Mouse (Mus musculus) olfactory bulb, adult 2 months (tissue): ENCODE results near the gene Sart3.

ENCODE experiments used
- CTCF ChIP-seq: fragments of 200-500 bp; IDR thresholded peaks from 2 replicates; pipeline ENCODE4 v1.5.1; 2012; ENCODE audit warnings: low read depth, mild to moderate bottlenecking, low read length, moderate library complexity; ENCODE audit not compliant: insufficient read depth
- POLR2A ChIP-seq: fragments of 200-500 bp; IDR thresholded peaks from 2 replicates; pipeline ENCODE4 v1.6.1; 2012; ENCODE audit warnings: mild to moderate bottlenecking, low read depth, low read length, moderate library complexity; ENCODE audit not compliant: insufficient read depth

DNA sequence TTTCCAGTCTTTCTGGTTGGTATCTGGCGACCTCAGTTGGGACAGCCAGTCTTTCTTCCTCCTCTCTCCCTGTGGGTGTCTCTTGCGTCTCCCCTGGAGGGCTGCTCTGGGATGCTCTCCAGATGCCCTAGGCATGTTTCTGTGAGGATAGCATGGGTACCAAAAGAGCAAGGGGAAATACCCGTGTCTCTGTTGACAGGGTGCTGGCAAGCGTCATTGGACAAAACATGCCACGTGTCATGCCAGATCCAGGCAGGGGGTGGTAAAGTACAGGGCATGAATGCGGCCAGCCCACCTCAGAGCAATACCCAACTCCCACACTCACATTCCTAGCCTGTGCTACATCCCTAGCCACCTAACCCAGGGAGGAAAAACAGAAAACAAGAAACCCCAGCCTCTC lies 45.7 kb downstream of the Sart3 start:
- no peak for TF ChIP-seq POLR2A
- TF ChIP-seq CTCF, result no peak
